Mouse (Mus musculus) embryonic facial prominence, embryonic 14.5 days (tissue): ENCODE results near the gene Prrx2. TPM values are rescaled to one million over a fixed set of nuclear protein-coding genes. Genes with fewer than 3 reads are reported as not detected.
"Not testable (repeated sequence)": the region's sequence is repeated elsewhere in the genome, so short reads cannot be mapped to it uniquely, and the experiment has no call there.

Source experiments
- ATAC-seq: fragments of 200-750 bp; cut with Nextera tagmentation; 2 replicates; pipeline ENCODE4 v1.8.0; 2017; ENCODE audit warnings: low read depth, moderate number of reproducible peaks, moderate TSS enrichment
- DNase-seq: peaks from one replicate; pipeline ENCODE4 v3.0.0-alpha.2; 2015; ENCODE audit warnings: low spot score
- H3K27ac ChIP-seq: fragments of 300-500 bp; sonication (generic); replicated peaks from 2 replicates; pipeline ENCODE4 v1.5.1; 2014; ENCODE audit warnings: low read depth, mild to moderate bottlenecking, low read length, moderate library complexity
- H3K27me3 ChIP-seq: fragments of 300-500 bp; sonication (generic); replicated peaks from 2 replicates; pipeline ENCODE4 v1.6.1; 2014; ENCODE audit warnings: low read length; ENCODE audit not compliant: control insufficient read depth, insufficient read depth
- H3K36me3 ChIP-seq: fragments of 300-500 bp; sonication (generic); 2 replicates; pipeline ENCODE4 v1.6.1; 2014; ENCODE audit warnings: low read length, mixed read lengths; ENCODE audit not compliant: control insufficient read depth, insufficient read depth
- H3K4me1 ChIP-seq: fragments of 300-500 bp; sonication (generic); 2 replicates; pipeline ENCODE4 v1.6.1; 2014; ENCODE audit warnings: antibody characterized with exemption, low read length; ENCODE audit not compliant: control insufficient read depth, insufficient read depth
- H3K4me2 ChIP-seq: fragments of 300-500 bp; sonication (generic); 2 replicates; pipeline ENCODE4 v1.6.1; 2014; ENCODE audit warnings: low read depth, mild to moderate bottlenecking, low read length, moderate library complexity, mixed read lengths
- H3K4me3 ChIP-seq: fragments of 300-500 bp; sonication (generic); 2 replicates; pipeline ENCODE4 v1.5.1; 2014; ENCODE audit warnings: low read depth, mild to moderate bottlenecking, low read length
- H3K9ac ChIP-seq: fragments of 300-500 bp; sonication (generic); 2 replicates; pipeline ENCODE4 v1.6.1; 2014; ENCODE audit warnings: low read depth, mild to moderate bottlenecking, low read length, moderate library complexity, mixed read lengths
- H3K9me3 ChIP-seq: fragments of 300-500 bp; sonication (generic); 2 replicates; pipeline ENCODE4 v1.6.1; 2016; ENCODE audit warnings: low read length; ENCODE audit not compliant: control insufficient read depth
- WGBS: fragments of 180-500 bp; shearing (Covaris S2); extraction: QIAGEN DNeasy Blood & Tissue Kit; methylation state at CpG from one replicate; pipeline ENCODE4 v1.1.7; 2014; 5-methylcytosine and 5-hydroxymethylcytosine counted together
- polyA plus RNA-seq: library from polyadenylated mRNA; unstranded; fragments of >200 nt; fragmentation: Nextera tagmentation; extraction: Ambion mirVana; gene quantifications from 2 replicates; pipeline ENCODE4 v1.2.1, GENCODE M21; 2014

Prrx2 gene
- polyA plus RNA-seq, 1 experiment from 2014 or later: 63.8 TPM

- no peaks in the 10 kb centered on the region for H3K36me3 ChIP-seq
- ATAC-seq (no peak), DNase-seq (no peak)
- WGBS: 74% methylated on average over 5 of the region's 5 CpGs
- peaks cover 8% of the 10 kb centered on the region for H3K4me1 ChIP-seq
- no peak overlapping the region for H3K27ac ChIP-seq
- no peaks in the 10 kb centered on the region for H3K27me3 ChIP-seq
- no peaks in the 10 kb centered on the region for H3K9me3 ChIP-seq
- H3K4me2 ChIP-seq: no peak overlapping the region
- H3K4me3 ChIP-seq: no peak overlapping the region
- no peak overlapping the region for H3K9ac ChIP-seq
These were observed 80.6 kb downstream of the Prrx2 start for GRCm38 (mm10) chr2:30915376-30915775.

GRCm38 (mm10) chr2:30915933-30916332 lies 81.2 kb downstream of the Prrx2 start:
- H3K4me2 ChIP-seq, H3K36me3 ChIP-seq, H3K4me1 ChIP-seq, H3K4me3 ChIP-seq, DNase-seq, ATAC-seq, H3K9ac ChIP-seq, H3K9me3 ChIP-seq, H3K27ac ChIP-seq, H3K27me3 ChIP-seq: not testable (repeated sequence)
- WGBS: 70% methylated on average over 6 of the region's 6 CpGs

- H3K9ac ChIP-seq: no peak overlapping the region
- 86% methylated on average over 7 of the region's 7 CpGs for WGBS
- H3K36me3 ChIP-seq: no peaks in the 10 kb centered on the region
- ATAC-seq (no peak), DNase-seq (no peak)
- H3K9me3 ChIP-seq: no peaks in the 10 kb centered on the region
- no peak overlapping the region for H3K4me2 ChIP-seq
- H3K27me3 ChIP-seq: no peaks in the 10 kb centered on the region
- H3K4me1 ChIP-seq: peaks cover under 1% of the 10 kb centered on the region
- H3K4me3 ChIP-seq: no peak overlapping the region
- no peak overlapping the region for H3K27ac ChIP-seq
These were observed 82.9 kb downstream of the Prrx2 start for GRCm38 (mm10) chr2:30917649-30918048.

GRCm38 (mm10) chr2:30918126-30918525 lies 83.4 kb downstream of the Prrx2 start:
- no peaks in the 10 kb centered on the region for H3K9me3 ChIP-seq
- ATAC-seq (no peak), DNase-seq (no peak)
- H3K27me3 ChIP-seq: no peaks in the 10 kb centered on the region
- H3K9ac ChIP-seq: no peak overlapping the region
- no peaks in the 10 kb centered on the region; the same call in none of the 2 replicates for H3K4me1 ChIP-seq
- no peaks in the 10 kb centered on the region for H3K36me3 ChIP-seq
- H3K4me2 ChIP-seq: no peak overlapping the region
- no peak overlapping the region for H3K27ac ChIP-seq
- WGBS: 56% methylated on average over 6 of the region's 6 CpGs
- no peak overlapping the region for H3K4me3 ChIP-seq

GRCm38 (mm10) chr2:30918780-30919329 lies 84.1 kb downstream of the Prrx2 start:
- Histone ChIP-seq H3K4me3 (no peak overlapping the region), H3K9me3 (no peaks in the 10 kb centered on the region), H3K27ac (peak overlapping the region; percentile 28; the same call in 1 of the 2 replicates), H3K4me2 (no peak overlapping the region), H3K27me3 (no peaks in the 10 kb centered on the region), H3K36me3 (no peaks in the 10 kb centered on the region), H3K9ac (no peak overlapping the region), H3K4me1 (no peaks in the 10 kb centered on the region; the same call in none of the 2 replicates)
- ATAC-seq (peak; percentile 50), DNase-seq (peak; percentile 59)
- WGBS: 35% methylated on average over 8 of the region's 8 CpGs

GRCm38 (mm10) chr2:30920216-30920615 lies 85.4 kb downstream of the Prrx2 start:
- Histone ChIP-seq H3K9ac (no peak overlapping the region), H3K27ac (no peak overlapping the region), H3K27me3 (no peaks in the 10 kb centered on the region), H3K9me3 (no peaks in the 10 kb centered on the region), H3K4me2 (no peak overlapping the region), H3K4me3 (no peak overlapping the region), H3K4me1 (no peaks in the 10 kb centered on the region; the same call in none of the 2 replicates), H3K36me3 (no peaks in the 10 kb centered on the region)
- DNase-seq (no peak), ATAC-seq (no peak)
- 64% methylated on average over 7 of the region's 7 CpGs for WGBS

- Histone ChIP-seq H3K4me2 (no peak overlapping the region), H3K4me1 (no peaks in the 10 kb centered on the region; the same call in 1 of the 2 replicates), H3K36me3 (no peaks in the 10 kb centered on the region), H3K9me3 (no peaks in the 10 kb centered on the region), H3K9ac (no peak overlapping the region), H3K4me3 (no peak overlapping the region), H3K27ac (no peak overlapping the region), H3K27me3 (no peaks in the 10 kb centered on the region)
- 75% methylated on average over 3 of the region's 3 CpGs for WGBS
- DNase-seq (peak; percentile 63), ATAC-seq (peak; percentile 58; the same call in 1 of the 2 replicates)
These were observed 88.3 kb downstream of the Prrx2 start for GRCm38 (mm10) chr2:30923099-30923498.

GRCm38 (mm10) chr2:30925181-30925580 lies 90.4 kb downstream of the Prrx2 start:
- Histone ChIP-seq H3K4me2 (no peak overlapping the region), H3K4me1 (peaks cover 14% of the 10 kb centered on the region), H3K27me3 (no peaks in the 10 kb centered on the region), H3K36me3 (no peaks in the 10 kb centered on the region), H3K9me3 (no peaks in the 10 kb centered on the region), H3K4me3 (no peak overlapping the region), H3K9ac (no peak overlapping the region), H3K27ac (no peak overlapping the region)
- 84% methylated on average over 4 of the region's 4 CpGs for WGBS
- DNase-seq (no peak), ATAC-seq (no peak)

GRCm38 (mm10) chr2:30926381-30926780 lies 91.6 kb downstream of the Prrx2 start:
- H3K36me3 ChIP-seq: no peaks in the 10 kb centered on the region
- no peaks in the 10 kb centered on the region for H3K27me3 ChIP-seq
- ATAC-seq: no peak
- peaks cover 14% of the 10 kb centered on the region for H3K4me1 ChIP-seq
- H3K4me2 ChIP-seq: no peak overlapping the region
- no peaks in the 10 kb centered on the region for H3K9me3 ChIP-seq
- H3K27ac ChIP-seq: no peak overlapping the region
- H3K4me3 ChIP-seq: no peak overlapping the region
- DNase-seq: no peak
- H3K9ac ChIP-seq: no peak overlapping the region
- 66% methylated on average over 4 of the region's 4 CpGs for WGBS
